Mouse (Mus musculus): ENCODE data around the gene Ccdc63.
A peak's percentile ranks its signal among the peaks of the same experiment; 100 is the strongest.

The Ccdc63 gene

DNA sequence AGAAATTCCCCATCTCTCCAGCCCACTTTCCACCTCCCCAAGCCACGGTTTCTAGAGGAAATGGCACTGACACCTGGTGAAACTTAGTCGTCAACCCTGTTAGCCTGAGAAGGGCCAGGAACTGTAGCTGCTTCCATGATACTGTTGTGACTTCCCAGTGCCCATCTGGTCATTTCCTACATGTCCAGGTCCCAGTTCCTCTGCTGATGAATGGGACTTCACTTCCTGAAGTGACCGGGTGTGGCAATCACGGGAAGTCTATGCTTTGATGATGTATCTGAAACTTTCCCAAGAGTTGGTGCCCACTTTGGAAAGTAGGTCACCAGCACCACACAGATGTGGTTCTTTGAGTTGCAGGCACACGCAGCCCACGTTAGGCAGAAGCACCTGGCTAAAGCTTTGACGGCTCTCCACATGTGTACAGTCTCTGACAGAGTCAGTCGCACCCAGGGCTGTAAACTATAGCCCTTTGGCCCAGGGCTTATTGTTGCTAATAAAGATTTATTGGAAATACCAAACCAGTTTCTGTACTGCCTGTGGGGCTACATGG, 15.3 kb downstream of the Ccdc63 start:
- no peak for DNase-seq (ENCODE audit: low spot score in 2 of 2)

DNA sequence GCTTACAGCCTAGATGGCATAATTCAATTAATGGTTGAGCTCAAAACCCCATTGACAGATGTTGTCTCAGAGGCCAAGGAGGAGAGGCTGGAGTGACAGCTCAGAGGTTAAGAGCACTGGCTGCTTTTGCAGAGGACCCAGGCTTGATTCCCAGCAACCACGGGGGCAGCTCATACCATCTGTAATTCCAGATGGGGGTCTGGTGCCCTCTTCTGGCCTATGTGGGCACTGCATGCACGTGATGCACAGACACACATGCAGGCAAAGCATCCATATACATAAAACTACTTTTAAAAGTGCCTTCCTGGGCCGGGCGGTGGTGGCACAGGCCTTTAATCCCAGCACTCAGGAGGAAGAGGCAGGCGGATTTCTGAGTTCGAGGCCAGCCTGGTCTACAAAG, 24.4 kb downstream of the Ccdc63 start:
- peak in 1 of 2 experiments; percentile 56 for DNase-seq (ENCODE audit: low spot score in 2 of 2)

DNA sequence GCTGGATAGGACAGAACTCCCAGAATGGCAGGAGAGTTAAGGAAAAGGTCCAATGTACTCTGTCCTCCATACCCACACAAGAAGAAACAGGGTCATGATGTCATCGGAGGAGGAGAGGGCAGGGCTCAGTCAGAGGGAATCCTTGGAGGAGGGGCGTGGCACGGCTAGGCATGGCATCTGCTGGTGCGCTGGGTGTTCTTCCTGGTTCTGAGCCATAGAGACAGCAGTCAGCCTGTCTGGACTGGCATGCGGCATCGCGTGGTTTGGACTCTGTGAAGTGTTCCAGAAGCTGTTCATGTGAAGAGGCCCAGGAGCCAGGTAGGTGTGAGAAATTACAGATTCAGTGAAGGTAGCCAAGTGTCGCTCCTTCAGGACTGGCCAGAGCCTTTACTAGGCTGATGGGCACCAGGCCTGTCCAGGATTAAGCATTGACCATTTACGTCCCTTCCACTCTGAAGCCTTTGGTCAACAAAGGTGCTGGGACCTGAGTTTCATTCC, 25.3 kb downstream of the Ccdc63 start:
- DNase-seq (ENCODE audit: low spot score in 2 of 2): no peak

DNA sequence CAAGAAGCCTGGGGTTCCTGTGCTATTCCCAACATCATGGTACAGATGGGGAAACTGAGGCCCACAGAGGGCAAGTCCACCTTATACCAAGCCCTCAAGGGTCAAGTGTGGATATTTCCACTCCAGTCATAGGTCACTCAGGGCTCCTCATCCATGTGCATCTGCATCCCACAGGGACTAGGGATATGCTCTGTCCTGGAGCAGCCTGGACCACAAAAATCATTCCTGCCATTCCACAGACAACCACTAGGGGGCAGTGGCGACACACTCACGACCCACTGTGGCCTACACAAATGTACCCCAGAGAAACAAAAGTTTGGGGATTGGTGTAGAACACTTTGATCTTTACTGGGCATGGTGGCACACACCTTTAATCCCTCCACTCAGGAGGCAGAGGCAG, 26.4 kb downstream of the Ccdc63 start:
- DNase-seq (ENCODE audit: low spot score in 2 of 2): peak; percentile 62 to 75

DNA sequence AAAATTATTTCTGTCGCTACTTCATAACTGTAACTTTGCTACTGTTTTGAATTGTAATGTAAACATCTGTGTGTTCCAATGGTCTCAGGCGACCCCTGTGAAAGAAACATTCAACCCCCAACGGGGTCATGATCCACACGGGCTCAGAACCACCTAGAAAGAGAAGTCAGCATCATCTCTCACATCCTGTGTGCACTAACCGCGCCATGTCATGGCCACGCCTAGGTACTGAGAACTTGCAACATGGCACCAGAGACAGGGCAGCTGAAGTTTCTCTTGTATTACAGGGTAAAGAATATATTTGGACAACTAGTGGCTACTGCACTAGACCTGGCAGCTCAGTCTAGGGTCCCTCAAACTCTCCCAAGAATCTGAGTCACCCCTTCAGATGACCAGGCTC, 27.2 kb downstream of the Ccdc63 start:
- DNase-seq (ENCODE audit: low spot score in 2 of 2): no peak

DNA sequence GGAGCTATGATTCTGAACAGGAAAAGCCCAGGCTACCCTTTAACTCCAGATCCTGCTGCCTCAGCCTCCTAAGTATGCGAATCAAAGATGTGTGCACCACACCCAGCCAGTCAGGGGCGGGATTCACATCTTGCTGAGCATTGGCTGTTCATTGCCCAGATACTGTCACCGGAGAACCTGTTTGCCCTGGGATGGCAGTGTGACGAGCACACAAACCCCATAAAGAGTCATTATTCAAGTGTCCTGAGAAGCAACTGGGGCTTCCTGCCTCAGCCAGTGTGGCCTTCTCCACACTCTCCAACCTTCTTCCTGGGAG, 28.7 kb downstream of the Ccdc63 start:
- no peak for DNase-seq (ENCODE audit: low spot score in 2 of 2)

DNA sequence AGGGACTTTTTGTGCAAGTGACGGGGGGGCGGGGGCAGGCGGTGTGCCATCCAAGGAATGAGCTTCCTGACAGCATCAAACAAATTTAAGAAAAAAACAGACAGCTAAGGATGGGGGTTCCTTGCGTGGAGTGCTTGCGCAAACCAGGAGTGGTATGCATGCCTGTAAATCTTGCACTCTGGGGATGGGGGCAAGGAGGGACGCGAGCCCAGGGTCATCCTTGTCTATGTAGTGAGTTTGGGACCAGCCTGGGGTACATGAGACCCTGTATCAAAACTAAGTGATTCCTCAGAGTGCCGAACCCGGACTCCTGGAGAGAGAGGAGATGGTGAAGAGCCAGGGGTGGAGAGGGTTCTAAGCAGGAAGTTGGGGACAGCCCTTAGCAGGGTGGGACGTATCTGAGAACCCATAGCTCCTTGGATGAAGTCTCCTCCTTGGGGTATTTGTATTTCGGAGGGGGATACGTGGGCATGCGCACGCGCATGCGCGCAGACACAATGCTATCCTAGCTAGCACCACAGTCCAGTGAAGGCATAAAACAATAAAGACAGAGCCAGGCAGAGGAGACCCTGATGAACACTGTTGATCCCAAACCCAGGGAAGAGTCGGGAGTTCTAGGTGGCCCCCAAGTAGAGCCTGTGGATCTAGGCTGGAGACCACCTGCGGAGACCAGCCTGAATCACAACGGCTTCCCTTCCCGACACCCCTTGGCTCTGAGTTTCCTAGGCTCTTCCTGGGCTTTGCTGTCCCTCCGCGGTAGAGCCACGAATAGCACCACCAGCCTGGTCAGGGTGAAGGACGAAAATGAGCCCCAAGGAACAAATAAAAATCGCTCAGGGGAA, 29.3 kb downstream of the Ccdc63 start:
- DNase-seq (ENCODE audit: low spot score in 2 of 2): no peak

DNA sequence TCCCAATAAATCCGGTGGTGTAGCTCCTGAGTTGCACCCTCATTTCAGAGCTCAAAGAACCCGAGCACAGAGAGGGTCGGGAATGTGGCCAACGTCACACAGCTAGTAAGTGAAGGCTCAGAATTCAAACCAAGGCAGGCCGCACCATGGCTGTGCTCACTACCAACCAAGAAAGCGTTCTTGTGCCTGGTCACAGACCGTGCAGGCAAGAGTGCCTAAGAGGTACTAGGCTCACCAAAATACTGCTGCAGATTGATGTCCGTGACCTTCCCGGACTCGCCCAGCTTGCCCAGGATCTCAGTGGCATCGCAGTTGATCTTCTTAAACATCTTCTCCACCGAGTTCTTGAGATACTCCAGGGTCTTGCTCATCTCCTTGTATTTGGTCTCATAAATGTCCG, 30.0 kb downstream of the Ccdc63 start:
- no peak for DNase-seq (ENCODE audit: low spot score in 2 of 2)

DNA sequence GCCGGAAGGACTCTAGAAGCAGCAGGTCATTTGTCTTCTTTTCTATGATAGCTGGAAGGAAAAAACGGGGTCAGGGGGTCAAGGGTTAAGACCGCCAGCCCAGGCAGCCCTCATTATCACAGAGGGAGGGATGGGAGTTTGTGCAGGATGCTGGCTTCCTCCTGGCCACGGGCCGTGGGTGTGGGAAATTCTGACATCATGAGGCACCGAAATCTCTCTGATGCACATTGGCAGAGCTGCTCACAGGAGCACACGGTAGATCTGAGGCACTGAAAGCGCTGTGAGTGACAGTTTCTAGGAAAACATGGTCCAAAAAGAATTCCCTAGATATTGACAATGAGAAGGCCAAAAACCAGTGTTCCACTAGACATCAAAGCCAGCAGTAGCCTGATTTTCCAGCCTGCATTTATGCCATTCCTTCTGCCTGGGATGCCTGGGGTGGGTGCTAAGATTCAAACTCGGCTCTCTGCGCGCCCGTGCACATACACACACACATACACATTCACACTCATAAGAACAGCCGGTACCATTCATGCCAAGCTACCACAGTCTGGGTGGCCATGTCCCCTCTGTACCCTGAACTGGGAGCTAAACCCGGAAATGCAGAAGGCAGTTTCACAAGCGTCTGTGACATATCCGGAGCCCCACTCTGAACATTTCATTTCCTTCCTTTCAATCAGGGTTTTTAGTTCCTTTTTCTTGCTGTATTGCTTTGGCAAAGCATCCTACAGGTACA, 31.1 kb downstream of the Ccdc63 start:
- no peak for DNase-seq (ENCODE audit: low spot score in 2 of 2)

DNA sequence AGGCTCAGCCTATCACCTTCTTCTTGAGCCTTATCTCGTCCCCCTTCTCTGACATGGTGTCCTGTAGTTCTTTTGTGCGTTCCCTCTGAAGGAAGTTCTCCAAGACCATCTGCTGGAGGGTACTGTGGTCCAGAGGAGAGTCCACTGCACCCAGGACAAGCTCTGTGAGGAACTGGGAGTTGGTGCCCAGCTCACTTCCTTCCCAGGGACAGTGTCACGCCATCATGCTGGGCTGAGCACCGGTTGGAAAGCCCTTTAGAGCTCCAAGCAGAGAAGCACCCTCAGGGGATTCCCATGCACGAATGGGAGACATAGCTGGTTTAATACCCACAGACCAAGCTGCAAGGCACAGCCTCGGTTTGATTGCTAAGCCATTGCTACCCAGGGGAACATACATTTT, 32.5 kb downstream of the Ccdc63 start:
- no peak for DNase-seq (ENCODE audit: low spot score in 2 of 2)

DNA sequence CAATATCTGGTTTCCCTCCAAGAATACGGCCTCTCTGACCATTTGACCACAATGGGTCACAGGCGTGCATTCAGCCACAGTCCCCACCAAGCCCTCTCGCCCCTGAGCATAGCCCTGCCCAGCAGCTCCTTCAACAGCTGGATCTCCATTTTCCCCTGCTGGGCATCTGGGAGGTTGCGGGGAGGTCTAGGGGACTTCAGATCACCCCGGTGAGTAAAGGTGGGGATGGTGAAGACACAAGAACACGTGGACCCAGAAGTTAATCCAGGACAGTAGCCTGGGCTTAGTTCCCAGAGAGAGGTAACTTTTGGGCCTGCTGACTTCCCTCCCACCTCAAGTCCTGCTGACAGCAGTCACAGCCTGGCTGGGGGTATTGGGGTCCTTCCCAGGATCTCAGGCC, 34.4 kb downstream of the Ccdc63 start:
- no peak for DNase-seq (ENCODE audit: low spot score in 2 of 2)

DNA sequence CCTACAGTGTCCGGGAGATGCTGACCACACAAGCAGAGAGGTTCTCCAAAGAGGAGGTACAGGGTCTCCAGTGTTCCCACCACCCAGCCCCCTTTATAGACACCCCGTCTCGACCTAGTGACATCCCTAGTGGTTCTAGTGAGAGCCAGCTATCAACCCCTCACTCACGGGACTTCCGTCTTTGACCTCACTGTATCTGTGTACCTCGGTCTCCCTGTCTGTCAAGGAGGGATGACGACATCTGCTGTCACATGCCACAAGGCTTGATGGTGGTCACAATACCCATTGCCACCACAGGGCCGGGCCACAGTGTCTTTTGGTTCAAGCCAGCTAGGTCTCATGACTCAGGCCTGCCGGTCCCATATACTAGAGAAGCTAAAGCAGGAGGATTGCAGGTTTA, 35.6 kb downstream of the Ccdc63 start:
- DNase-seq (ENCODE audit: low spot score in 2 of 2): no peak

DNA sequence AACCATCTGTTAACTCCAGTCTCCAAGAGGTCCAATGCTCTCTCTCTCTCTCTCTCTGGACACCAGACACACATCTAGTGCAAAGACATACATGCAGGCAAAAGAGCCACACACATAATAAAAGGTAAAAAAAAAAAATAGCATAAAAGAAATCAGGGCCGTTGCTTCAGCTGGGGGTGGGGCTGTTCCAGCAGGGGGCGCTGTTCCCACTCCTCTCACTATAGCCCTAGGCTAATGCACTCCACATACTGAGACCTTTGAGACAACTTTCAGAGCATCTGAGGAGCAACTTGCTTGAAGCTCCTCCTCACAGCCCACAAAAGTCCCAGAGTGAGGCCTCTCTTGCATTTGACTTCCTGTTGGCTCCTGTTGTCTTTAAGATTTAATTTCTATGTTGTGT, 36.4 kb downstream of the Ccdc63 start:
- DNase-seq (ENCODE audit: low spot score in 2 of 2): peak; percentile 41 to 78

DNA sequence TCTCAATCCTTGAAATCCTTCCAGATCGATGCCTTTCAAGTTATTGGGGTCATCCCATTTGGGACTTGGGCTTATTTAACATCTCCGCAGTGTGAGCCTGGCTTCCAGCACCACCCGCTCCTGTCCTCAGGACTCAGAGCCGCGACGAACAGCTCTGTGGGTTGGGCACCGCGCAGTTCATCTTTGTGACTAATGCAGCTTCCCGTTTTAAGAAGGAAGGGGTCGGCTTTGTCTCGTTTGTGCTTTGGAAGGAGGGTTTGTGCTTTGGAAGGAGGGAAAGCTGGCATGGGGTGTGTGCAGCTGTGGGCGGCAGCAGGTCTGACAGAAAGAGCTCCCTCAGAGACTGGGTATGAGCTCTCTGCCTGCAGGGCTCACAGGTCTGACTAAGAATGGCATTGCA, 37.5 kb downstream of the Ccdc63 start:
- no peak for DNase-seq (ENCODE audit: low spot score in 2 of 2)

DNA sequence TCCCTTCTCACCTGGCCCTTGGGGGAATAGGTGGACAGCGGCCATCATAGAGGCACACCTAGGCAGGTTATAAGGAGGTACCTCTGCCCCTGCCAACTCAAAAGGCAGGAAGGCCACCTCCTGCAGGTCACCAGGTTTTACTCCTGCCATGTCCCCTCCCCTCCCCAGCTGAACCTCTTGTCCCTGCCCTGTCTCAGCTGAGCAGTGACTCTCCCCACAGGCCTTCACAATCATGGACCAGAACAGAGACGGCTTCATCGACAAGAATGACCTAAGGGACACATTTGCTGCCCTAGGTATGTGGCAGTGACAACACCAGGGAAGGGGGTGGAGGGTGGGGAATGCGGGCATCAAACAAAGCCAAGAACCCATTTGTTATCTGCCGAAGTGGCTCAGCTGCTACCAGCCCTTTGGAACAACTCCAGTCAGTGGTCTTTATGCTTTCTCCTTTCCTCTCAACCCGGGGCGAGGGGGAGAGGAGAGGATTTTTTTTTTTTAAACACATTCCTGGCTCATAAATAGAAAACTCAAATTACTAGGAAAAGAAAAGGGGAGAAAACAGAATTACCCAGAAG, 38.1 kb downstream of the Ccdc63 start:
- no peak for DNase-seq (ENCODE audit: low spot score in 2 of 2)

DNA sequence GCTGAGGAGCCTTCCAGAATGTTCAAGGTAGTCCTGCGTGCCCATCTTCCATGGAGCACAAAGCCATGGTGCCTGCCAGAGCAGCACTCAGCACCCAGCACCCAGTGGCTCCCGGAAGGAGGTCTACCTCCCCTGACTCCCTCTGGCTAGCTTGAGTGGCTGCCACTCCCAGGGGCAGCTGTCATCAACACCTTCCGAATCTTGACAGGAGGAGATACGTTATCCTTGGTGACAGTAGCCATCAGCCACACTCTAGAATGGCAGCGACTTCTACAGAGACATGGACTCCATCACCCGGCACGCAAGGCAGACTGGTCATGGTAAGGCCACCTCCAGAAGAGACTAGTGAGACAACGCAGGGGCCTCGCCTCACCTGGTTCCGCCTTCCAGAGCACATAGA, 46.2 kb downstream of the Ccdc63 start:
- DNase-seq (ENCODE audit: low spot score in 2 of 2): no peak

DNA sequence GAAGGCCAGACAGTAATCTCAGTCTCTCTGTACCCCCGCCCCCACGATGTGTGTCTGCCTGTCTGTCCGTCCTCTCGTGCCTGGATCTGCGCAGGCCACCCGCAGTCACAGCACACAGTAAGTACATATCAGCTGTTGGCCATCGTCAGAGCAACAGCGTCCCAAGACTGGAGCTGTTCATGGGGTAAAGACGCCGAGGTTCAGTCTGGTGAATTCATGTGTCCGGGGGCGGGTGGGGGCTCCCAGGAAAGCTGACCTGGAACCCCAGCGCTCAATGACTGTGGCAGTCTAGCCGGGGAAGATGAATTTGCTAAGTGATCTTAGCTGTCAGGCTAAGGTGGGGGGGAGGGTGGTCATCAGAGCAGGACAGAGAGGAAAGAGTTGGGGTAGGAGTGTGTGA, 46.9 kb downstream of the Ccdc63 start:
- no peak for DNase-seq (ENCODE audit: low spot score in 2 of 2)

DNA sequence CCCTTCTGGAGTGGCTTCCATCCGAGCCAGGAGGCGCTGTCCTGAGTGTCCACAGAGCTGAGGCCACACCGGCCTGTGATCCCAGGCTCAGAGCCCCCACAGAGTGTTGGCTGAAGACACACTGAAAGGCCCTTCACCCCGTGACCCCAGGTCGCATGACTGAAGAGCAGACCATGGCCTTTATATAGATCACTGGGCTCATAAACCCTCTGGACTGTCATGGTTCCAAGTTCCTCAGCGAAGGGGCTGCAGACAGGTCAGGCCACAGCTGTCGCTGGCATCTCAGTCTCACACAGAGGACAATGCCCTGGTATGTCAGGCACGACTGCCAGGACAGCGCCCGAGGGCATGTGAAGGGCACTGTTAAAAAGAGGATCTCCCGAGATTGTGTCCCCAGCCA, 47.8 kb downstream of the Ccdc63 start:
- DNase-seq (ENCODE audit: low spot score in 2 of 2): no peak

DNA sequence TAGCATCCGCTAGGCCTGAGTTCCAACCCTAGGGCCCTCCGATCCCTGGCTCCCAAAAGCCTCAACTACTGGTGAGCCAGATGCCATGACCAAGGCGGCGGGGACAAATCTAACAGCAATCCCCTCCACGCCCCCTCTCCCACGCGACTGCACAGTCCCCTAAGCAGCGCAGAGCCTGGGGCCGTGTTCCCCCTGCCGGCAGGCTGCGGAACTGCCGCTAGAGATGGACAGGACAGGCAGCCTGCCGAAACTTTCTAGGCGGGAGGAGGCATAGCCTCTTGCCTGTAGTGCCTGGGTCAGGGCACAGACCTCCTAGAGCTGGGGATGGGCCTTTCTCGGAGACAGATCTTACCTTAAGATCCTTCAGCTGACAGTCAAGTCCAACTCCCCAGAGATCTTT, 49.6 kb downstream of the Ccdc63 start:
- peak; percentile 35 to 67 for DNase-seq (ENCODE audit: low spot score in 2 of 2)

DNA sequence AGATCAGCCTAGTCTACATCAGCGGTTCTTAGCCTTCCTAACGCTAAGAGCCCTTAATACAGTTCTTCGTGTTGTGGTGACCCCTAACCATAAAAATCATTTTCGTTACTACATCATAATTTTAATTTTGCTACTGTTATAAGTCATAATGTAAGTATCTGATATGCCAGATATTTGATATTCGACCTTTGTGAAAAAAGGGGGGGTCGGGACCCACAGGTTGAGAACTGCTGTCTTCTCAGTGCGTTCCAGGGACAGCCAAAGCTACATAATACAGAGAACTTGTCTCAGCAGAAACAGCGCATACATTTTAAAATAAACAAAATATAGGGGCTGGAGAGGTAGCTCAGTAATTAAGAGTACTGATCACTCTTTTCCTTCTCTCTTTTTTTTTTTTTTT, 51.0 kb downstream of the Ccdc63 start:
- no peak for DNase-seq (ENCODE audit: low spot score in 2 of 2)

DNA sequence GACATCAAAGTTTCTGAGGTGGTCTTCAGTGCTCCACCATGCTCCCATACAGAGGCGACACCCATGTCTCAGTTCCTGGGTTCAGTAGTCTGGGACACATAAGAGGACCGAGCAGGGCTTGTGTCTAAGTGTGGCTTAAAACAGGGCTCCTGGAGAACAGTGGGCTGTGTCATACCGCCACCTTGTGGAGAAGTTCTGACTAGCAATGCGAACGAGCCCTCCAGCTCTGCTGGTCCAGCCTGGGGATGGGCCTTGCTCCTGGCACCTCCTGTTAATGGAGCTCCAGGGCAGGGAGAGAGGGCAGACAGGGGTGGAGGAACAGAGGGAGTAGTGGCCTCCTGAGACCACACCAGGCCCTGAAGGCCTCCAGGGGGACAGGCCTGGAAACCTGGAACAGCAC, 51.7 kb downstream of the Ccdc63 start:
- peak; percentile 76 to 83 for DNase-seq (ENCODE audit: low spot score in 2 of 2)

DNA sequence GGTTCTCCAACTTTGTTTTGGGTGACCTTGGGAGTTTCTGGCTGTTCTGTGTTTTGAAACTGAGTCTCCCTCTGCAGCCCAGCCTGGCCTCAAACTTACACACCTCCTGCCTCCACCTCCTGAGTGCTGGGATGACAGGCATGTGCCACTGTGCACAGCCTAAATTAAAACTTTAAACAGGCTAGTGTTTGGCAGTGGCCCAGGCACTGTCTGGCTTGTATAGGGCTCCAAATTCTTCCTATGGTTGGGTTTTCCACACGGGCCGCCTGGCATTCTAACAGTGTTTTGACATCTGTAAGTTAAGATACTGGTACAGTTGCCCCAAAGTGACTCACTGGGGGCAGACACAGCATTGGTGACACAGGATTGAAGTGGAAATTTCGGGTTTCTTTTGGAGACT, 54.5 kb downstream of the Ccdc63 start:
- no peak for DNase-seq (ENCODE audit: low spot score in 2 of 2)

DNA sequence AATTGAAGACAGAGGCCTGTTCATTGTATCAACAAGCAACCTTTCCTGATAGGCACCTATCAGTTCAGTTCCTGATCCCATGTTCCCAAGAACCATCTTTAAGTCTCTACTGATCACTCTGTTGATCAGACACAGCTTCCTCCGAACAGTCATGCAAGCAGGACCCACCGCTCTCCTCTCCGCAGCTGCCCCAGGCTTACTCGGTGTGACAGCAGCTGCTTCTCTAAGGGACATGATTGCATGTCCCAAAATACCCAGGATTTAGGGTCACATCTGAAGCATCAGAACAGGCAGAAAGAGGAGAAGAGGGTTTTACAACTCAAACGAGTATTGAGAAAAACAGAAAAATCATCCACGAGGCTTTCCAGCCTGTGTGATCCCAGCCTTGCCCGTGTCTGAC, 55.3 kb downstream of the Ccdc63 start:
- no peak for DNase-seq (ENCODE audit: low spot score in 2 of 2)
